Mouse (Mus musculus) testis, adult 2 months (tissue): ENCODE measurements around the gene Clstn2.

Experiments
- CTCF ChIP-seq: fragments of 200-500 bp; IDR thresholded peaks from 2 replicates; pipeline ENCODE4 v1.5.1; 2012; ENCODE audit warnings: low read depth, mild to moderate bottlenecking, inconsistent platforms, low read length, moderate library complexity; ENCODE audit not compliant: control insufficient read depth, insufficient read depth, insufficient replicate concordance
- POLR2A ChIP-seq: fragments of 200-500 bp; IDR thresholded peaks from 2 replicates; pipeline ENCODE4 v1.6.1; 2012; ENCODE audit warnings: low read depth, mild to moderate bottlenecking, inconsistent platforms, low read length, moderate library complexity; ENCODE audit not compliant: control insufficient read depth

DNA sequence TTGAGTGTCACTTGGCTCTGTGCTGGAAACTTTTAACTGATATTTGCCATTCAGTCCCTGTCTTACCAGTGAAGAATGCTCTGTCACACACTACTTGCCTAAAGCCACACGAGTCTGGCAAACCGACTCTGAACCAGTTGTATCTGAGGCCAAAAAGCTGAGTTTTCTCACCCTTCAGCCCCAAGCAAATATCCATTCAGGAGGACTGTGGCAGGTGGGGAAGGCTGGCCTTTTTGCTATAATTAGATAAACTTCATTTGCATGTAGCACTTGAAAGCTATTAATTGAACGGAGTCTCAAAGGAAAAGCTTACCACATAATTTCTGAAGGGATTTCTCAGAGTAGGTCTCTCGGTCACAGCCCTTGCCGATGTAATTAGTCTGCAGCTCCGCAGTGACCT, 491.6 kb downstream of the Clstn2 start:
- TF ChIP-seq CTCF (no peak), POLR2A (no peak)
